Comparison of ENCODE assay signal across 18 mouse cellular contexts in genomic region chrX:50909915-50910314, GRCm38 (mm10). TPM values are rescaled to one million over a fixed set of nuclear protein-coding genes. Genes with fewer than 3 reads are reported as not detected.
DNase-seq lines count a peak whose midpoint lies in the region; ATAC-seq lines count a peak whose summit lies in the region.
"Had no signal": no experiment of that assay in that cellular context is flagged by ENCODE, and none has a peak within 500 bp of the region (broad histone marks: within the 10 kb centered on the region; RNA-seq: fewer than 3 reads in every experiment).

No protein-coding gene starts in this region.

- intact Hi-C loops in gastrocnemius, postnatal 14 days (cut with DNase I; ENCODE audit: low total_unique reads): no loop called here

- peak; percentile 39 for ATAC-seq in common myeloid progenitor, adult 5-6 weeks (replicated peaks; ENCODE audit: low read depth, poor library complexity, severe bottlenecking)
- ATAC-seq: forebrain, embryonic 15.5 days; hindbrain, postnatal 0 days; inflammation-experienced regulatory T-cells, adult 6 months; intestine, embryonic 16.5 days had no signal

- DNase-seq in cerebellum, postnatal 14 days: peak; percentile 37 to 42
- DNase-seq in cerebellum, adult 9-10 months: no peak
- peak; percentile 28 for DNase-seq in gastrocnemius, postnatal 14 days
- no peak for DNase-seq in gastrocnemius, adult 18-20 months (ENCODE audit: low spot score)
- DNase-seq in T-cell, adult 2 months (ENCODE audit: low spot score): no peak
- DNase-seq: adrenal gland, postnatal 25 days; cerebellum, adult 18-20 months; cerebellum, adult 9-11 months; heart, adult 18-20 months; heart, postnatal 10 days; heart, postnatal 36 days; kidney, adult 2 months had no signal

RNA-seq across cellular contexts. Expression of gene Frmd7, which starts 32.6 kb away (rescaled TPM):
- under 1 TPM; 0.49 to 0.98 TPM for total RNA-seq in gastrocnemius, postnatal 14 days (2021)
- under 1 TPM; 0.43 TPM for total RNA-seq in gastrocnemius, adult 18-20 months (2021)
- not detected in 2 replicates for total RNA-seq in common myeloid progenitor, adult 5-6 weeks (2017)
- total RNA-seq: adrenal gland, postnatal 25 days; ES-E14; heart, postnatal 10 days; heart, postnatal 36 days had no signal

Comparison
In these comparisons a context has a peak if more than half of its experiments do, and no peak if none do; other contexts are left out.
1. DNase-seq: peak in cerebellum, postnatal 14 days (2 of 2) and gastrocnemius, postnatal 14 days (single experiment); none in cerebellum, adult 9-10 months (single experiment), gastrocnemius, adult 18-20 months (single experiment) and T-cell, adult 2 months (single experiment).